Mouse (Mus musculus) embryonic facial prominence, embryonic 11.5 days (tissue): ENCODE measurements around the gene Apobec2. TPM values are rescaled to one million over a fixed set of nuclear protein-coding genes. Genes with fewer than 3 reads are reported as not detected.

Source experiments
- ATAC-seq: fragments of 200-750 bp; cut with Nextera tagmentation; replicated peaks from 2 replicates; pipeline ENCODE4 v1.8.0; 2017; ENCODE audit warnings: low read depth; ENCODE audit not compliant: insufficient number of reproducible peaks, low FRiP score, low TSS enrichment
- DNase-seq: peaks from one replicate; pipeline ENCODE4 v3.0.0-alpha.2; 2015; ENCODE audit warnings: low spot score
- H3K27ac ChIP-seq: fragments of 300-500 bp; sonication (generic); replicated peaks from 2 replicates; pipeline ENCODE4 v1.5.1; 2014; ENCODE audit warnings: mild to moderate bottlenecking, low read depth, low read length, control low read depth
- H3K27me3 ChIP-seq: fragments of 300-500 bp; sonication (generic); 2 replicates; pipeline ENCODE4 v1.6.1; 2014; ENCODE audit warnings: mild to moderate bottlenecking, low read length, moderate library complexity, mixed read lengths; ENCODE audit not compliant: control insufficient read depth, insufficient read depth
- H3K36me3 ChIP-seq: fragments of 300-500 bp; sonication (generic); replicated peaks from 2 replicates; pipeline ENCODE4 v1.6.1; 2014; ENCODE audit warnings: low read depth, mild to moderate bottlenecking, low read length, moderate library complexity, mixed read lengths; ENCODE audit not compliant: control insufficient read depth, insufficient read depth
- H3K4me1 ChIP-seq: fragments of 300-500 bp; sonication (generic); 2 replicates; pipeline ENCODE4 v1.6.1; 2014; ENCODE audit warnings: low read length, mixed read lengths; ENCODE audit not compliant: control insufficient read depth, insufficient read depth
- H3K4me2 ChIP-seq: fragments of 300-500 bp; sonication (generic); 2 replicates; pipeline ENCODE4 v1.6.1; 2014; ENCODE audit warnings: low read depth, mild to moderate bottlenecking, control low read depth, low read length, moderate library complexity
- H3K4me3 ChIP-seq: fragments of 300-500 bp; sonication (generic); 2 replicates; pipeline ENCODE4 v1.5.1; 2014; ENCODE audit warnings: low read depth, low read length, control low read depth
- H3K9ac ChIP-seq: fragments of 300-500 bp; sonication (generic); replicated peaks from 2 replicates; pipeline ENCODE4 v1.6.1; 2014; ENCODE audit warnings: mild to moderate bottlenecking, control low read depth, low read length
- H3K9me3 ChIP-seq: fragments of 300-500 bp; sonication (generic); replicated peaks from 2 replicates; pipeline ENCODE4 v1.6.1; 2016; ENCODE audit warnings: mild to moderate bottlenecking, low read length, inconsistent platforms, mixed read lengths; ENCODE audit not compliant: control insufficient read depth
- WGBS: fragments of 180-500 bp; shearing (Covaris S2); extraction: QIAGEN DNeasy Blood & Tissue Kit; methylation state at CpG from one replicate; pipeline ENCODE4 v1.1.7; 2014; 5-methylcytosine and 5-hydroxymethylcytosine counted together
- polyA plus RNA-seq: library from polyadenylated mRNA; unstranded; fragments of >200 nt; fragmentation: Nextera tagmentation; extraction: Ambion mirVana; gene quantifications from 2 replicates; pipeline ENCODE4 v1.2.1, GENCODE M21; 2014

Gene Apobec2
- polyA plus RNA-seq, 1 experiment from 2014 or later: 2.0 TPM

DNA sequence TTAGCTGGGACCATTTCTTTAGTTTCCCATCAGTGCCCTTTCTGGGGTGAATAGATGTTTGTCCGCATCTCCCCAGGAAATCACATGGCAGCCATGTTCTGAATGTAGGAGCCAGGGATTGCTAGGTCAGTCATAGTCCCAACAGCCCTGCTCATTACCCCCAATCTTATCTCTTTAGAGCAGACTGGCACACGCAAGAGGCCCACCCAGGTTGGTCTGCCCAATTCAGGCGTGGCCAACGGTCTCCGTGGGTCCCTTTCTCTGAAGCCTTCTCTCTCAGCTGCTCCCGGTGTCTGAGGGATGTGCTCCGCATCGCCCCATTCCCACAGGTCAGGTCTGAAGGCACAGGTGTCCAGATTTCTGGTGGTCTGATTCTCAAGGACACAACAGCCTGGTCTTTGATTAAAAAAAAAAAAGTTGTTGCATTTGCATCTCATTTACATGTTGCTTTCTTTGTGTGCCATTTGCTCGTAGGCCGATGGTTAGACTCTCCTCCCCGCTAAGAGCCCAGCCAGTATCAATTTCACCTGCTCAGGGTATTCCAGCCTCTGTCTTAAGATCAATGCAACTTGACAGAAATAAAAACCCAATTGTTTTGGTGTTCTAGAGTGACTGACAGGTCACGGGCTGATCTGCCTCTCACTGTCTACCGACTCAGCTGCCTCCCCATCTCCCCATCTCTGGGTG, 18.1 kb upstream of the Apobec2 start:
- DNase-seq: no peak
- H3K27ac ChIP-seq: no peak overlapping the region

DNA sequence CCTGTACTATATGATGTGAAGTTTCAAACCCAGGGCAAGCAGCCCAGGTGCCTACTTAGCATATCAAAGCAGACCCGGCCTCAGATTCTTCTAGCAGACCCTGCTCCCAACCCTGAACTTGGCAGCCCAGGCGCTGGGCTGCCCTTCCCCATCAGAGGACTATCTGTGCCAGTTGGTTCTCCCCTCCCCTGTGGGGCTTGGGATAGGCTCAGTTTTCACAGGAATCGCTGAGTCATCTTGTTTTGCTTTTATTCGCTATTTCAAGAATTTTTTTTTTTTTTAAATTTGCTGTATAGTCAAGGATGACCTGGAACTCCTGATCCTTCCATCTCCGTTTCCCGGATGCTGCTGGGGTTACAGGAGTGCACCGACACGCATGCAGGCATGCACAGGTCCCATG, 14.9 kb upstream of the Apobec2 start:
- Histone ChIP-seq H3K27me3 (no peaks in the 10 kb centered on the region), H3K9ac (no peak overlapping the region), H3K9me3 (no peaks in the 10 kb centered on the region), H3K27ac (no peak overlapping the region), H3K4me1 (no peaks in the 10 kb centered on the region), H3K36me3 (no peaks in the 10 kb centered on the region; the same call in 1 of the 2 replicates), H3K4me2 (no peak overlapping the region), H3K4me3 (no peak overlapping the region)
- 80% methylated on average over 8 of the region's 8 CpGs for WGBS
- ATAC-seq (no peak), DNase-seq (no peak)

More for the DNA sequence above, 18.1 kb upstream of the Apobec2 start:
- H3K4me3 ChIP-seq: no peak overlapping the region
- no peak for ATAC-seq
- 86% methylated on average over 13 of the region's 13 CpGs for WGBS
- H3K4me2 ChIP-seq: no peak overlapping the region
- H3K9me3 ChIP-seq: no peaks in the 10 kb centered on the region
- H3K27me3 ChIP-seq: no peaks in the 10 kb centered on the region
- no peaks in the 10 kb centered on the region; the same call in 1 of the 2 replicates for H3K36me3 ChIP-seq
- H3K9ac ChIP-seq: no peak overlapping the region
- no peaks in the 10 kb centered on the region for H3K4me1 ChIP-seq

DNA sequence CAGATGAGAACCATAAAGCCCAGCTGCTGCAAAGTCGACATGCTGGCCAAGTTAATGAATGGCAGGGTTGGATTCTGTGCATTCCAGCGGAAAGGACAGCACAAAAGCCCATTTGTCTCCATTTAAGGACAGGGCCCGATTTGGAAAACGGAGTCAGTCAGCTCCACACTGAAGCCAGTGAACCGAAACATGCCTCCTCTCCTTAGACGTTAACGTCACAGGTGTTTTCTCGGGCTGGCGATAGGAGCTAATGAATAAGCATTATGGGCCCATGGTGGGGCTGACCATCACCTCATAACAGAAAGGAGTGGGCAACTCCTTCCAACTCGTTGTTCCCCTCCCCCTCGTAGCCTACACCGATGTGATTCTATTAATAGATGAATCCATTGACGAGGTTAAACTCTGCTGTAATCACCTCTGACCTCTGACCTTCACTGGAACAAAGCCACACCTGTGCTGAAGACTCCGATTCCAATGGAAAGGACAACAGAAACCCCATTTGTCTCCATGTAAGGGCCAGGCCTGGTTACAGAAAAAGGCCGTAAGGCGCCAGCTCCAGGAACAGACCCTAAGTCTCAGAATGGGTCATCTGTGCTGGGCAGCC, 10.9 kb upstream of the Apobec2 start:
- no peak overlapping the region for H3K9ac ChIP-seq
- ATAC-seq (no peak), DNase-seq (no peak)
- H3K36me3 ChIP-seq: no peaks in the 10 kb centered on the region; the same call in 1 of the 2 replicates
- WGBS: 56% methylated on average over 16 of the region's 16 CpGs
- no peak overlapping the region for H3K4me2 ChIP-seq
- no peaks in the 10 kb centered on the region for H3K9me3 ChIP-seq
- H3K4me1 ChIP-seq: no peaks in the 10 kb centered on the region
- H3K27me3 ChIP-seq: no peaks in the 10 kb centered on the region
- no peak overlapping the region for H3K27ac ChIP-seq
- no peak overlapping the region for H3K4me3 ChIP-seq

DNA sequence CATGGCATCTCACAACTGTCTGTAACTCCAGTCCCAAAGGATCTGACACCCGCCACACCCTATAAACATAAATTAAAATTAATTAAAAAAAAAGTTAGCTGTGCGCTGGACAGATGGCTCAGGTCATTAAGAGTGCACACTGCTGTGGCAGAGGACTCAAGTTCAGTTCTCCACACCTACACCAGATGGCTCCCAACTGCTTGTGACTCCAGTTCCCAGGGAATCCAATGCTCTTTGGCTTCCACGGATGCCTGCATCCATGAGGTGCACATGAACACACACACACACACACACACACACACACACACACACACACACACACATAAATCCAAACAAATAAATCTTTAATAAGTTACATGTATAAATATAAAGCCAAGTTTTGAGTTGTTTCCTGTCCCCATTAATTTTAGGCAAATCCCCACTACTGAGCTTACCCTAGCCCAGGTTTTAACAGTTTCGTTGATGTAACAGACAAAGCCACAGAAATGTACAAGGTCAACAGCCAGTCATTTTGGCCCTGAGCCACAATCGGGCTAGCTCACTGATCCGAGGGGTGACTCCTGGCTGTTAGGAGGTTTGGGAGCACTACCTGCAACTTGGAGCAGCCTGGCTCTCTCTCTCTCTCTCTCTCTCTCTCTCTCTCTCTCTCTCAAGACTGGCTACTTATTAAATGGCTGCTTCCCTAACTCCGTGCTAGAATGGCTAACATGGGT, 10.2 kb upstream of the Apobec2 start:
- no peak for DNase-seq
- no peak for ATAC-seq
- Histone ChIP-seq H3K27me3 (no peaks in the 10 kb centered on the region), H3K4me1 (no peaks in the 10 kb centered on the region), H3K36me3 (no peaks in the 10 kb centered on the region; the same call in 1 of the 2 replicates), H3K9ac (no peak overlapping the region), H3K9me3 (no peaks in the 10 kb centered on the region), H3K27ac (no peak overlapping the region), H3K4me2 (no peak overlapping the region), H3K4me3 (no peak overlapping the region)
- WGBS: 77% methylated on average over 7 of the region's 7 CpGs

DNA sequence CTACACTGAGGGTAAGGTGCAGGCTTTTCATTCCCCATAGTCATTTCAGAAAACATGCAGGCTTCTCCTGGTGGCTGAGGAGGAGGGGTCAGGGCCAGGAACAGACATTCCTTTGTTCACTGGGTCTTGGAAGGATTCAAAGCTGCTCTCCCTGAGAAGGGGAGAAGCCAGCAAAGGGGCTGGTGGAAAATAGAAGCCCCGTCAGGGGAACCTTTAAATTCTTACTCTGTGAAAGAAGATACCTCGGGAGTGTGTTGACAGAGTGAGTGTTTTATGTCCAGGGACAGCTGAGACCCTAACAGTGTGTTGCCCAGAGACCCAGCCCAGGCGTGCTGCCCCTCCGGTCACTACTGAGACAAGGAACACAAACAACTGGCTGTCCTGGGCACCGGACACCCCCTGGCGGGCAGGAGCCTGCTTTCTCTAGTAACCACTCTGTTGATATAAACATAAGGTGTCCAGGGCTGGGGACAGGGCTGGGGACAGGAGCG, 4.7 kb upstream of the Apobec2 start:
- DNase-seq (peak; percentile 51), ATAC-seq (no peak; the same call in 1 of the 2 replicates)
- 20% methylated on average over 7 of the region's 7 CpGs for WGBS
- H3K9ac ChIP-seq: no peak overlapping the region
- peak overlapping the region; percentile 31; the same call in 1 of the 2 replicates for H3K27ac ChIP-seq
- no peak overlapping the region for H3K4me3 ChIP-seq
- H3K27me3 ChIP-seq: no peaks in the 10 kb centered on the region
- no peaks in the 10 kb centered on the region for H3K36me3 ChIP-seq
- no peak overlapping the region for H3K4me2 ChIP-seq
- no peaks in the 10 kb centered on the region for H3K4me1 ChIP-seq
- H3K9me3 ChIP-seq: no peaks in the 10 kb centered on the region

DNA sequence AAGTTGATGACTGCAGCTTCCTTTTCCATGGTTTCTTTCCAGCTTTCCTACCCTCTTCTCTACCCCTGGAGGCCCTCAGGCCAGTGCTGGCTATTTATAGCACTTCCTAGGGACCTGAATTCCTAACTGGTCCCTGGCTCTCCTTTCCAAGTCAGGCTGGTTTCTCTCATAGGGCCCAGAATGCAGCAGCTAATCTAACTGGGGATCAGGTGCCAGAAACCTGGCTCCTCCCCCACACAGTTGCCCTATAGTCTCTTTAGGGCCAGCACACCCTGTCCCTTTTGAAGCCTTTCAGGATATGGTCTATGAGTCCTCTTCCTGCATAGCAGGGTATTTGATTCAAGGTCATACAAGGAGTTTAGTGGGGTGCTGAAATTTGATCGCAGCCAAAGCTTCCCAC, 3.8 kb upstream of the Apobec2 start:
- no peaks in the 10 kb centered on the region for H3K27me3 ChIP-seq

DNA sequence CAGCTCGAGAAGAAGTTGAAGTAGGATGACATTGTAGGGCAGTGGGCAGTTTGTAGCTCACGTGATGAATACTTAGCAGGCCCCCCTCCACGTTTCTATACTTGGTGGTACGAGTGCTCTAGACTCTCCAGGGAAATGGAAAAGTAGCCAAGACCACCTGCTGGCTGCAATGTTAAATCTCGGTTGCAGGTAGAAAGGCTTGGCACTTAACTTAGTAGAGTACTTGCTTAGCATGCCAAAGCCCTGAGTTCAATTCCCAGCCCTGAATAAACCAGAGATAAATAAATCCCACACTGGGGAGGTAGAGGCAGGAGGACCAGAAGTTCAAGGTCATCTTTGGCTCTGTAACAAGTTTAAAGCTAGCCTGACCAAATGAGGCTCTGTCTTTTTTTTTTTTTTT, 1.7 kb upstream of the Apobec2 start:
- DNase-seq (no peak), ATAC-seq (no peak)
- Histone ChIP-seq H3K27me3 (no peaks in the 10 kb centered on the region), H3K4me3 (no peak overlapping the region), H3K4me1 (no peaks in the 10 kb centered on the region), H3K27ac (no peak overlapping the region), H3K9me3 (no peaks in the 10 kb centered on the region), H3K9ac (no peak overlapping the region), H3K36me3 (no peaks in the 10 kb centered on the region), H3K4me2 (no peak overlapping the region)
- 72% methylated on average over 5 of the region's 5 CpGs for WGBS

More for the DNA sequence above, 3.8 kb upstream of the Apobec2 start:
- Histone ChIP-seq H3K27ac (no peak overlapping the region), H3K9me3 (no peaks in the 10 kb centered on the region), H3K4me1 (no peaks in the 10 kb centered on the region), H3K9ac (no peak overlapping the region; the same call in 1 of the 2 replicates), H3K36me3 (no peaks in the 10 kb centered on the region), H3K4me3 (no peak overlapping the region), H3K4me2 (no peak overlapping the region)
- WGBS: 67% methylated on average over 1 of the region's 1 CpGs
- DNase-seq (no peak), ATAC-seq (no peak)
